Mouse (Mus musculus): ENCODE measurements around the gene Tle3. TPM values are rescaled to one million over a fixed set of nuclear protein-coding genes. Genes with fewer than 3 reads are reported as not detected.

The Tle3 gene
- polyA plus RNA-seq, 1 experiment from 2014 or later, result 22.4 TPM

GRCm38 (mm10) chr9:61456441-61457161 is 84.4 kb downstream of the Tle3 start:
- WGBS, result 57% methylated on average over 5 of the region's 5 CpGs
- ATAC-seq (ENCODE audit: low FRiP score), result no peak

DNA sequence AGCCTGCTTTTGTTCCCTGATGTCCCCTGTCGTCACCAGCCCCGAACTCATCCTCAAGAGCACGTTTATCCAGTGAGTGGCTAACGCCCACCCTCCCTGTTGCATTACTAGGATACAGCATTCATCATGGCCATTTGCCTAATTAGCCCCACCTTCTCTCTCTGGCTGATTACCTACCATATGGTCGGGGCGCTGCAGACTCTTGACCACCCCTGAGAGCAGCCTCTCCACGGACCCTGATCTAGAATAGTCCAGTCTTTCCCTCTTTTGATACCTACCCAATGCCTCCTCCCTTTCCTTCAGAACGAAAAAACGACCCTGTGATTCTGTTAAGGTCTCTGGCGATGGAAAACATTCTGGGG is 85.0 kb downstream of the Tle3 start:
- 24% methylated on average over 10 of the region's 10 CpGs for WGBS
- DNase-seq (ENCODE audit: low spot score), result no peak
- H3K27ac ChIP-seq, result no peak overlapping the region
- H3K27me3 ChIP-seq (ENCODE audit: control insufficient read depth, insufficient read depth, low read length), result peaks cover 11% of the 10 kb centered on the region; the same call in 1 of the 2 replicates
- no peak overlapping the region for H3K4me2 ChIP-seq (replicated peaks)
- H3K4me3 ChIP-seq (replicated peaks; ENCODE audit: low read length), result no peak overlapping the region
- no peaks in the 10 kb centered on the region for H3K9me3 ChIP-seq (ENCODE audit: control insufficient read depth, low read length)
- H3K4me1 ChIP-seq (replicated peaks; ENCODE audit: control insufficient read depth, insufficient read depth, low read length), result 0 out of 2 replicates have a peak, but pooled peaks cover 11% of the 10 kb centered on the region
- no peaks in the 10 kb centered on the region for H3K36me3 ChIP-seq (replicated peaks; ENCODE audit: control insufficient read depth, insufficient read depth)
- ATAC-seq (ENCODE audit: low FRiP score), result no peak
- no peak overlapping the region for H3K9ac ChIP-seq

More at GRCm38 (mm10) chr9:61456441-61457161, 84.4 kb downstream of the Tle3 start:
- DNase-seq (ENCODE audit: low spot score), result no peak
- 0 out of 2 replicates have a peak, but pooled peaks cover 11% of the 10 kb centered on the region for H3K4me1 ChIP-seq (replicated peaks; ENCODE audit: control insufficient read depth, insufficient read depth, low read length)
- H3K4me3 ChIP-seq (replicated peaks; ENCODE audit: low read length), result no peak overlapping the region
- no peak overlapping the region for H3K4me2 ChIP-seq (replicated peaks)
- H3K9ac ChIP-seq, result no peak overlapping the region
- H3K9me3 ChIP-seq (ENCODE audit: control insufficient read depth, low read length), result no peaks in the 10 kb centered on the region
- H3K27me3 ChIP-seq (ENCODE audit: control insufficient read depth, insufficient read depth, low read length), result peaks cover 11% of the 10 kb centered on the region; the same call in 1 of the 2 replicates
- no peak overlapping the region for H3K27ac ChIP-seq
- no peaks in the 10 kb centered on the region for H3K36me3 ChIP-seq (replicated peaks; ENCODE audit: control insufficient read depth, insufficient read depth)

- Histone ChIP-seq H3K27me3 (ENCODE audit: control insufficient read depth, insufficient read depth, low read length) (peaks cover 24% of the 10 kb centered on the region), H3K4me2 (replicated peaks) (no peak overlapping the region), H3K9ac (no peak overlapping the region), H3K4me3 (replicated peaks; ENCODE audit: low read length) (no peak overlapping the region), H3K9me3 (ENCODE audit: control insufficient read depth, low read length) (peaks cover 16% of the 10 kb centered on the region), H3K36me3 (replicated peaks; ENCODE audit: control insufficient read depth, insufficient read depth) (no peaks in the 10 kb centered on the region), H3K4me1 (replicated peaks; ENCODE audit: control insufficient read depth, insufficient read depth, low read length) (0 out of 2 replicates have a peak, but pooled peaks cover 6% of the 10 kb centered on the region), H3K27ac (no peak overlapping the region)
- 41% methylated on average over 4 of the region's 4 CpGs for WGBS
- DNase-seq (ENCODE audit: low spot score) (no peak), ATAC-seq (ENCODE audit: low FRiP score) (no peak)
Measured at GRCm38 (mm10) chr9:61461859-61462258, 89.7 kb downstream of the Tle3 start.

DNA sequence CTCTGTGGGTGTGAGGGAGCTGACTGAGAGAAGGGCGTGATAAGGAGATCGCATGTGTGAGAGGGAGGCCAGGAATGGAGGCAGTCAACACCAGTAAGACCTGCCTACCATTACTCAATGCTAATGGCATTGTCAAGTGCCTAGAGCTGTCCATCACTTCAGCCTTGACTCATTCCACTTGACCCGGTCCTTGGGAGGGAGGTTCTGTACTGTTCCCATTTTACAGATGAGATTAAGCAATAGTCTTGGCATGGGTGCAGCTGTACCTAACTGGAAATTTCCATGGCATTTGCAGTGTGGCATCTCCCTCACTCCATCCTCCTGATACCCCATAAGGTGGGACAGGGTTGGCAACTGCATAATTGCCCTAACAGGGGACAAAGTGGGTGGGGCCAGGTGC is 95.3 kb downstream of the Tle3 start:
- DNase-seq (ENCODE audit: low spot score), result no peak
- Histone ChIP-seq H3K9me3 (ENCODE audit: control insufficient read depth, low read length) (peaks cover 16% of the 10 kb centered on the region), H3K4me2 (replicated peaks) (no peak overlapping the region), H3K27ac (no peak overlapping the region), H3K4me3 (replicated peaks; ENCODE audit: low read length) (no peak overlapping the region), H3K4me1 (replicated peaks; ENCODE audit: control insufficient read depth, insufficient read depth, low read length) (peaks cover 15% of the 10 kb centered on the region), H3K9ac (no peak overlapping the region), H3K36me3 (replicated peaks; ENCODE audit: control insufficient read depth, insufficient read depth) (no peaks in the 10 kb centered on the region), H3K27me3 (ENCODE audit: control insufficient read depth, insufficient read depth, low read length) (peaks cover 13% of the 10 kb centered on the region; the same call in 1 of the 2 replicates)
- ATAC-seq (ENCODE audit: low FRiP score), result no peak
- 87% methylated on average over 3 of the region's 3 CpGs for WGBS
